In the genomic region with DNA sequence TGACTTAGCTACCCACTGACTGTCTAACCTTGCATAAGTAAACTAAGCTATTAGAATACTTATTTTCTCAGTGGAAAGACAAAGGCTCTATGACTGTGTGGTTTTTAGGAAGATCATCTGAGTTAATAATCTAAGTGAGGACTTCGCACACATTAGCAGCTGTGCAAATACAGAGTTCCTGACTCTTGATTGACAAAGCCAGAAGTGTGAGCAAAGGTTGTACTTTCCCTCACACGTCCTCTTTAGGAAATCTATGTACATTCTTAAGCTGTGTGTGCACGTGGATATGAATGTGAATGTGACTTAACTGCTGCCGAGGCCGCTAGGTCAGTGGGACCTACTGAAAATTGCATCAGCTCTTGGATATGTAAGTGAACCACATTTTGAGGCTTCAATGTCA, we compare ENCODE assay signal across 34 mouse cellular contexts.
"Had no signal": no experiment of that assay in that cellular context is flagged by ENCODE, and none has a peak within 500 bp of the region (broad histone marks: within the 10 kb centered on the region; RNA-seq: fewer than 3 reads in every experiment).

No protein-coding gene starts in this region.

- H3K4me3 ChIP-seq: heart, adult 2 months; heart, embryonic 10.5 days; heart, embryonic 12.5 days; heart, embryonic 13.5 days; heart, embryonic 15.5 days; hindbrain, embryonic 10.5 days; hindbrain, embryonic 12.5 days; hindbrain, embryonic 13.5 days; hindbrain, embryonic 15.5 days; kidney, embryonic 15.5 days; layer of hippocampus, adult 2 months had no signal

- H3K4me2 ChIP-seq: heart, embryonic 11.5 days; heart, embryonic 12.5 days; heart, embryonic 13.5 days; heart, embryonic 15.5 days; hindbrain, embryonic 12.5 days; hindbrain, embryonic 13.5 days; hindbrain, embryonic 14.5 days; hindbrain, embryonic 15.5 days; kidney, embryonic 15.5 days had no signal

- H3K9ac ChIP-seq: heart, embryonic 12.5 days; heart, embryonic 13.5 days; heart, embryonic 15.5 days; hindbrain, embryonic 12.5 days; hindbrain, embryonic 13.5 days; hindbrain, embryonic 14.5 days; hindbrain, embryonic 15.5 days; kidney, embryonic 15.5 days had no signal

- ATAC-seq: hindbrain, embryonic 16.5 days; hindbrain, postnatal 0 days; inflammation-experienced regulatory T-cells, adult 6 months; intestine, postnatal 0 days had no signal

- H3K9me3 ChIP-seq: heart, embryonic 10.5 days; heart, embryonic 12.5 days; heart, embryonic 13.5 days; heart, embryonic 15.5 days; hindbrain, embryonic 10.5 days; hindbrain, embryonic 12.5 days; hindbrain, embryonic 13.5 days; hindbrain, embryonic 15.5 days; kidney, embryonic 15.5 days had no signal

- H3K4me1 ChIP-seq: heart, embryonic 10.5 days; heart, embryonic 12.5 days; heart, embryonic 13.5 days; heart, embryonic 15.5 days; hindbrain, embryonic 10.5 days; hindbrain, embryonic 12.5 days; hindbrain, embryonic 13.5 days; hindbrain, embryonic 15.5 days; kidney, embryonic 15.5 days had no signal

- DNase-seq: heart, adult 2 months; heart, postnatal 10 days; heart, postnatal 14 days; heart, postnatal 36 days; heart, postnatal 4 days; kidney, adult 11 months; kidney, adult 18-20 months; kidney, adult 2 months; kidney, adult 8-10 months; kidney, adult 9 months; kidney, postnatal 10 days; kidney, postnatal 14 days; kidney, postnatal 25 days; kidney, postnatal 36 days; kidney, postnatal 4 days; layer of hippocampus, adult 9-11 months; layer of hippocampus, postnatal 36 days had no signal

- H3K36me3 ChIP-seq: heart, embryonic 10.5 days; heart, embryonic 12.5 days; heart, embryonic 13.5 days; heart, embryonic 15.5 days; hindbrain, embryonic 10.5 days; hindbrain, embryonic 12.5 days; hindbrain, embryonic 13.5 days; hindbrain, embryonic 15.5 days; kidney, embryonic 15.5 days had no signal

- H3K27ac ChIP-seq: heart, adult 2 months; heart, embryonic 10.5 days; heart, embryonic 13.5 days; heart, embryonic 15.5 days; hindbrain, embryonic 10.5 days; hindbrain, embryonic 12.5 days; hindbrain, embryonic 13.5 days; hindbrain, embryonic 14.5 days; hindbrain, embryonic 15.5 days; hindbrain, postnatal 0 days; kidney, embryonic 15.5 days; kidney, postnatal 0 days; layer of hippocampus, adult 2 months had no signal

- H3K27me3 ChIP-seq: heart, embryonic 12.5 days; heart, embryonic 13.5 days; heart, embryonic 15.5 days; hindbrain, embryonic 12.5 days; hindbrain, embryonic 13.5 days; hindbrain, embryonic 15.5 days; kidney, embryonic 15.5 days had no signal
